Mouse (Mus musculus) liver, adult (tissue): ENCODE data around the gene Wwtr1.

ENCODE experiments used
- GATA4 ChIP-seq: IDR thresholded peaks from 2 replicates; pipeline ENCODE4 v1.6.1; 2014; ENCODE audit warnings: mild to moderate bottlenecking, low read length; ENCODE audit not compliant: insufficient replicate concordance

The Wwtr1 gene

DNA sequence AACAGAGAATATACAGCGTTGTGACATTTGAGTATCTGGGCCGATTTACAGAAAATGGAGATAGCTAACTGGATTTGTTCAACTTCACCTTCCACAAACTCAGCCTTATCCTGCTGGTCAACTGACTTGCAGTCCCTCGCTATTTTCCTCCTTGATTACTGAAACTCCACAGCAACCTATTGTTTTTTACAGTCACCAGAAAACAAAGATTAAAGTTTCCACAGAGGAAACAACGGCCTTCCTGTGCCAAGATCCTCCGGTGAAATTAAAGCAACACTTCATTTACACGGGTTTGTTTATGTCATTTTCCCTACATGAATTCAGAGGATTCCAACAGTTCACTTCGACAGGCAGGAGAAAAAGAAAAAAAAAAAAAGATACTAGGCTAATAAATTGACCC lies 34.5 kb downstream of the Wwtr1 start:
- TF ChIP-seq GATA4, result peak; percentile 66; the same call in 1 of the 2 replicates

GRCm38 (mm10) chr3:57540474-57540873 lies 35.2 kb downstream of the Wwtr1 start:
- TF ChIP-seq GATA4, result no peak

- TF ChIP-seq GATA4, result no peak
These were observed 40.1 kb downstream of the Wwtr1 start for GRCm38 (mm10) chr3:57535483-57536185.

DNA sequence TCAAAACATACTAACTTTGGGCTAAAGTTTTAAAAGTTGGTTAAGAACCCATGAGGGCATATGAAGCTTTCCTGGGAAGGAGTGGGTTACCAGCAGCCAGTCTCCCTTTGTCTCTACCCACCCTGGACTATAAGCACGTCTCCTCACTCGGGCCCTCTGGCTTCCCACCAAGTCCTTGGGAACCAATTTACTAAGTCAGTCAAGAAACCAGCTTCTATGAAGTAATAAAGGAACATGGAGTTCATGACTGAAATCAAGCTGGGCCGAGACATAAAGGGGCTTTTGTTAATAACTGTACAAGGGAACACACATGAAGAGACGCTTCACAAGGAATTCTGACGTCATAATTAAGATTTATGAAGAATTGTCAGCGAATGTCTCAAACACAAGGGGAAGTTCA lies 41.3 kb downstream of the Wwtr1 start:
- TF ChIP-seq GATA4, result no peak

DNA sequence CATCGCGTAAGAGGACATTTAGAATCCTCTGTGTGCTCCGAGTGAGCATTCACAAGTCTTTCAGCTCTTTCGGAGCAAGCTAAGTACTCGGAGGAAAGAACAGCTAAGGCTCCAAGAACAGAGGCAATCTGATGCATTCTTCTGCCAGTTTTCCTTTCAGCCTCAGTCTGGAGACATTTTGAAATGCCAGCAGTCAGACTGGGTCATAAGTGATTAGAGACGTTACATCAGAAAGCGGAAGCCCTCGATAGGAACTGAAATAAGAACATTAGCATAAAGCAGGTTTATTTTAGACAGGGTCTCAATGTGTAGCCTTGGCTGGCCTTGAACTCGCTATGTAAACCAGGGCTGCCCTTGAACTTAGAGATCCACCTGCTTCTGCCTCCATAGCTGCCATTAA lies 41.8 kb downstream of the Wwtr1 start:
- TF ChIP-seq GATA4, result no peak

- TF ChIP-seq GATA4, result no peak
These were observed 42.6 kb downstream of the Wwtr1 start for GRCm38 (mm10) chr3:57532991-57533725.

GRCm38 (mm10) chr3:57530836-57531235 lies 44.9 kb downstream of the Wwtr1 start:
- TF ChIP-seq GATA4, result no peak

GRCm38 (mm10) chr3:57530221-57530620 lies 45.5 kb downstream of the Wwtr1 start:
- TF ChIP-seq GATA4, result no peak

DNA sequence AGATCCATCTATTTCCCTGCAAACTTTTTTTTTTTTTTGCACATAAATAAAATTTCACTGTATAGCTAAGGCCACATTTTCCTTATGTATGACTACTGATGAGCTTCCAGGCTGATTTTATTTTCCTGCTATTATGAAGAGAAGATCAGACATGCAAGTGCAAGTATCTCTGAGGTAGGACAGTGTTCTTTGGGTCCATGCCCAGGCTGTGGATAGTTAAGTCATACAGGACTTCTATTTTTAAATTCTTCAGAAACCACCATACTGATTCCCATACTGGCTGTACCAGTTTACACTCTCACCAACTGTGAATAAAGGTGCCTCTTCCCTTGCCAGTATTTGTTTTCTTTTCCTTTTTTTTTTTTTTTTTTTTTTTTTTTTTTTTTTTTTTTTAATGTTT lies 48.6 kb downstream of the Wwtr1 start:
- TF ChIP-seq GATA4, result no peak

- TF ChIP-seq GATA4, result no peak
These were observed 52.6 kb downstream of the Wwtr1 start for GRCm38 (mm10) chr3:57523093-57523492.

- no peak for TF ChIP-seq GATA4
These were observed 53.8 kb downstream of the Wwtr1 start for GRCm38 (mm10) chr3:57521876-57522275.

DNA sequence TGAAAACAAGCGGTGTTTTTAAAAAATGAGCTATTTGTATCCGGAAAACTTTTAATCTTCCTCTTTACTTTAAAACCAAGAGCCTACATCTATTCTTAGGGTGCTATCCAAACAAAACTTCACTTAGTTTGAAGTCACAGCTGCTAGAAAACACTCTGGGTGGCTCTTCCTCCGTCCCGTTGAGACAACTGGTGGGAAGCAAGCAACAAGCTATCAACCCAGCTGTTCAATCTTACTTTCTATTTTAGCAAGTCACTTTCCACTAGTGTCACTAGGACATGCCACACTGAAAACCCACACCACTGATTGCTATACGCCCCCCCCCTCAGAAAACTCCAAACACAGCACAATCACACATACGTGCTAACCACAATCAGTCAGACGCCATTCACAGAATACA lies 55.7 kb downstream of the Wwtr1 start:
- no peak for TF ChIP-seq GATA4

- TF ChIP-seq GATA4, result no peak; the same call in 1 of the 2 replicates
These were observed 59.6 kb downstream of the Wwtr1 start for GRCm38 (mm10) chr3:57516146-57516545.

DNA sequence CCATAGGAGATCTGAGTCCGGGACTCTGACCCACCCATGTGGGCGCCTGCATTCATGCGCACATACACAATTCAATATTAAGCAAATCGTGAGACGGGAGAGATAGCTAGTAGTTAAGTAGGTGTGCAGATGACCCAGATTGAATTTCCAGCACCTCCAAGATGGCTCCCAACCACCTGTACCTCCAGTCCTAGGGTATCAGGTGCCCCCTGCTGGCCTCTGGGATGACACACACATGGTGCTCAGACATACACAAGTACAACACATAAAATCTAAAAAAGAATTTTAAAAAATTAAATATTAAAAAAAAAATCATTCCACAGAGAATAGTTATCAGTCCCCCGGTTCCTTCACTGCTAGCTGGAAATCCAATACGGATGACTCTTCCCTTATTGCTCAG lies 60.7 kb downstream of the Wwtr1 start:
- TF ChIP-seq GATA4, result no peak

- no peak for TF ChIP-seq GATA4
These were observed 63.7 kb downstream of the Wwtr1 start for GRCm38 (mm10) chr3:57511816-57512586.
